Mouse (Mus musculus) CH12.LX (cell line): ENCODE data around the gene Cfdp1.

Experiments used
- HCFC1 ChIP-seq: IDR thresholded peaks from 2 replicates; pipeline ENCODE4 v1.6.1; 2012; ENCODE audit warnings: low read depth, mild to moderate bottlenecking, inconsistent platforms, low read length, improper control_type of control experiment
- JUN ChIP-seq: IDR thresholded peaks from 2 replicates; pipeline ENCODE4 v1.6.1; 2011; ENCODE audit warnings: low read depth, mild to moderate bottlenecking, low read length, improper control_type of control experiment, moderate library complexity; ENCODE audit not compliant: insufficient read depth
- MAFK ChIP-seq: IDR thresholded peaks from 2 replicates; pipeline ENCODE4 v1.6.1; 2011; ENCODE audit warnings: low read length, improper control_type of control experiment; ENCODE audit not compliant: insufficient replicate concordance
- NRF1 ChIP-seq: IDR thresholded peaks from 2 replicates; pipeline ENCODE4 v1.6.1; 2014; ENCODE audit warnings: low read depth, mild to moderate bottlenecking, inconsistent platforms, low read length, improper control_type of control experiment, moderate library complexity
- POLR2A ChIP-seq: IDR thresholded peaks from 2 replicates; pipeline ENCODE4 v1.6.1; 2011; ENCODE audit warnings: low read depth, mild to moderate bottlenecking, improper control_type of control experiment, low read length
- POLR2AphosphoS2 ChIP-seq: IDR thresholded peaks from 2 replicates; pipeline ENCODE4 v1.6.1; 2011; ENCODE audit warnings: low read depth, low read length, improper control_type of control experiment
- RAD21 ChIP-seq: IDR thresholded peaks from 2 replicates; pipeline ENCODE4 v1.6.1; 2011; ENCODE audit warnings: low read depth, mild to moderate bottlenecking, low read length, improper control_type of control experiment, moderate library complexity
- SMC3 ChIP-seq: IDR thresholded peaks from 2 replicates; pipeline ENCODE4 v1.6.1; 2011; ENCODE audit warnings: low read depth, low read length, improper control_type of control experiment
- TCF12 ChIP-seq: IDR thresholded peaks from 2 replicates; pipeline ENCODE4 v1.6.1; 2014; ENCODE audit warnings: low read depth, mild to moderate bottlenecking, inconsistent platforms, low read length, improper control_type of control experiment
- USF1 ChIP-seq: IDR thresholded peaks from 2 replicates; pipeline ENCODE4 v1.6.1; 2014; ENCODE audit warnings: low read depth, mild to moderate bottlenecking, inconsistent platforms, low read length, improper control_type of control experiment
- ZC3H11A ChIP-seq: IDR thresholded peaks from 2 replicates; pipeline ENCODE4 v1.6.1; 2012; ENCODE audit warnings: low read depth, mild to moderate bottlenecking, inconsistent platforms, low read length, improper control_type of control experiment

DNA sequence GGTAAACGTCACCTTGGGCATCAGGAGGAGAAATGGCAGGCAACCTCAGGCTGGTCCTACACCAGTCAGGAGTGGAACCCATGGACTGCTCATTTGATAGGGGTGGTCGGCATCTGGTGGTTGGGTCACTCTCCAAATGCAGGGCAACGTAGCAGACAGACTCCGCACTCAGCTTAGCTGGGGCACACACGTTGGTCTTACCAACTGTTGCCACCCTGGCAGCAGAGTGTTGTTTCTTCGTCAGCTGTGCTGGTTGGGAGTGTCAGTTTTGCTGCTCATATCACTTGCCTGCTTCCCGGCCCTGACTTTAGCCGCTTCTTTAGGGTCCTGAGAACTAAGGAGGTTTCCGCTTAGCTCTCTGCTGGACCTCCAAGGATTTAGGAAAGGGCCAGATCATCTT lies 96.5 kb downstream of the Cfdp1 start:
- TF ChIP-seq USF1 (no peak), POLR2AphosphoS2 (no peak), RAD21 (no peak), ZC3H11A (no peak), TCF12 (no peak), POLR2A (no peak), HCFC1 (no peak), NRF1 (no peak), SMC3 (no peak), JUN (no peak), MAFK (no peak)
